Mouse (Mus musculus) left cerebral cortex, adult 9 months (tissue): ENCODE results near the gene Gm20765.
"Not testable (repeated sequence)": the region's sequence is repeated elsewhere in the genome, so short reads cannot be mapped to it uniquely, and the experiment has no call there.

Experiments used
- DNase-seq, 2 experiments: peaks; one replicate each; pipeline ENCODE4 v3.0.0; 2022; ENCODE audit warnings: low spot score in 2 of 2

Gene Gm20765

GRCm38 (mm10) chr10:104185233-104185632 is at the start of gene Gm20765:
Gm20765 (plus strand) TSS chr10:104185533.
- DNase-seq, result not testable (repeated sequence)

DNA sequence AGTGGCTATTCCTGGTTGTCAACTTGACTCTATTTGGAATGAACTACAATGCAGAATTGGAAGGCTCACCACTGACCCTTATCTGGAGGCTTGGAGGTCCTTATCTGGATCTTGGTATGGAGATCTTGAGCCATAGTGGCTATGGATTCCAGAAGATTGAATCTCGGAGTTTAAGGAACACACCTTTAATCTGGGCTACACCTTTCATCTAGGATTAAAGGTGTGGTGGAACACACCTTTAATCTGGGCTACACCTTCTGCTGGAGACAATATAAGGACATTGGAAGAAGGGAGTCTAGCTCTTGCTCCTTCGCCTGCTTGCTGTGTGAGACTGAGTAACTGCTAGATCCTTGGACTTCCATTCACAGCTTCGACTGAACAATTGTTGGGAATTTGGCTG is 42.6 kb upstream of the Gm20765 start, which contains the start of gene Gm21293:
TSS of gene Gm21293 (plus strand) at position 301 of the 400 bp plus-strand sequence.
- not testable (repeated sequence) for DNase-seq

GRCm38 (mm10) chr10:104151197-104151596 is 34.1 kb upstream of the Gm20765 start, which contains the start of gene Gm6763:
Gm6763 (plus strand) TSS chr10:104151497.
- DNase-seq, result not testable (repeated sequence)

GRCm38 (mm10) chr10:104159706-104160105 is 25.6 kb upstream of the Gm20765 start, which contains the start of gene Gm8764:
Gm8764 (plus strand) TSS chr10:104160006.
- not testable (repeated sequence) for DNase-seq

GRCm38 (mm10) chr10:104168215-104168614 is 17.1 kb upstream of the Gm20765 start, which contains the start of gene Gm21304:
Gm21304 (plus strand) TSS chr10:104168515.
- DNase-seq, result not testable (repeated sequence)

DNA sequence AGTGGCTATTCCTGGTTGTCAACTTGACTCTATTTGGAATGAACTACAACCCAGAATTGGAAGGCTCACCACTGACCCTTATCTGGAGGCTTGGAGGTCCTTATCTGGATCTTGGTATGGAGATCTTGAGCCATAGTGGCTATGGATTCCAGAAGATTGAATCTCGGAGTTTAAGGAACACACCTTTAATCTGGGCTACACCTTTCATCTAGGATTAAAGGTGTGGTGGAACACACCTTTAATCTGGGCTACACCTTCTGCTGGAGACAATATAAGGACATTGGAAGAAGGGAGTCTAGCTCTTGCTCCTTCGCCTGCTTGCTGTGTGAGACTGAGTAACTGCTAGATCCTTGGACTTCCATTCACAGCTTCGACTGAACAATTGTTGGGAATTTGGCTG is 8.6 kb upstream of the Gm20765 start, which contains the start of gene Gm21312:
TSS of gene Gm21312 (plus strand) at position 301 of the 400 bp plus-strand sequence.
- not testable (repeated sequence) for DNase-seq

GRCm38 (mm10) chr10:104193742-104194141 is 8.4 kb downstream of the Gm20765 start, which contains the start of gene Gm4340:
Gm4340 (plus strand) TSS chr10:104194042.
- not testable (repeated sequence) for DNase-seq

DNA sequence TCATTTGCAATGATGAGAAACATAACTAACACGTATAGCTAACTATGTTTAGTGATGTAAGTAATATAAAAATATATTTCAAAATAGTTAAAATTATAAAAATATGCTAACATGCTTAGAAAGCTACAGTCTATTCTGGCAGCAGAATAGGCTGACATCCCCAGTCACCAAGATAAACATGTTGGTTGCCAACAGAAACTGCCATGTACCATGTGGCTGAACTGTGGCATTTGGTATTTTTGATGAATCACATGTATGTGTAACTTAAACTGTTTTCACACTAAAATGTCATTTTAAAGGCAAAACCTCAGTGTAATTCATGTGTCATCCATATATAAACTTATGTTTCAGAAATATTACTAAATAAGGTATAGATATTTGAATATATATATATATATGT is 24.3 kb downstream of the Gm20765 start:
- no peak for DNase-seq

DNA sequence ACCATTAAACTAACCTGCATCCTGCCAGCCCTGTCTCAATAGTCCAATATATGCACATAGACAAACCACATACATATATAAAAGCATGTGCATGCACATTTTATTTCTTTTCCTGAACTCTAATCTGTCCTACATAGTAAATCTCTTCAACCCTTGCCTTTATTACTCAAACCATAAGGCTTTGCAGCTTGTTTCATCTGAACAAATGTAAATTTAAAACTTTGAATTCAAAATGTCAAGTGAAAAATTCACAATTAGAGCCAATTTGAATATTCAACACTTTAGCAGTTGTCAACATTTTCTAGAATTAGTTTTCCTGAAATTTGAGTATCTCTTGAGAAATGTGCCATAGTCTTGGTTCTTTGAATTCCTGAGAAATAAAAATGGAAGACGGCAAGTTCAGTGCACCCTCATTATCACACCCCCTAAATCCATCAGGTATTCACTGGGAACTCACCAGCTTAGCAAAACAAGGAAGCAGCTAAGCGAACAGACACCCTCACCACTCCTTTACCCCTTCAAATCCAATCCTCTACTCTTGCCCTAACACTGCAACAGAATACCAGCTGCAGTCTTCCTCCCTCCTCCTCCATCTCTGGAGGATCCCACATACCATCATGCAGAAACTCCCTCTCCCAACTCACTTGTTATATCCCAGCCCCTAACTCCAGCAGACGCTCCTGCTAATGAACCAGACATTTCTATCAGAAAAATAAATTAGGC is 25.1 kb downstream of the Gm20765 start:
- no peak for DNase-seq

DNA sequence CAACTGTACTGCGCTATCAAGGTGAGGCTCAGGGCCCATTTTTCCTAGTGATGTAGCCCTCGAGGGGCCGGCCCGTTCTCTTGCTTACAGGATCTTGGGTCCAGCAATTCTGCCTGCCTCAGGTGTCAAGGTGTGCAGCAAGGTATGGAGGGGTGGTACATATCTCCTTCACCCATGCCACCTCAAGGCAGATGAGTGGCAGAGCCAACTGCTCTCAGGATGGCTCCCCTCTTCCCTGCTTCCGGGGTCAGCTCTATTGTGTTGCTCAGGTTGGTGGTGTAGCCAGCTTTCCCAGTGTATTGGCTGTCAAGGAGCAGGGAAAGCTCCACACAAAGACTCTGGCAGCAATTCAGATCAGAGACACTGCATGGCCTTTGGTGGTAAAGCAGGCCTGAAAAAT is 29.2 kb downstream of the Gm20765 start:
- DNase-seq, result no peak

- no peak for DNase-seq
Measured at GRCm38 (mm10) chr10:104220303-104221021, 35.1 kb downstream of the Gm20765 start.
